Mouse (Mus musculus) Patski (cell line): ENCODE results near the gene Actrt2. TPM values are rescaled to one million over a fixed set of nuclear protein-coding genes. Genes with fewer than 3 reads are reported as not detected.

ENCODE experiments used
- ATAC-seq: fragments of 100-300 bp; one replicate; pipeline ENCODE4 v1.8.0; 2021
- CTCF ChIA-PET: fragments of 350-600 bp; sonication (Branson Sonifier 250); formaldehyde crosslinking; loops from one replicate; lab custom pipeline; 2022; ENCODE audit warnings: inconsistent platforms; lab: Charles Lee
- POLR2A ChIA-PET: fragments of 350-600 bp; sonication (Branson Sonifier 250); formaldehyde crosslinking; loops from one replicate; lab custom pipeline; 2022; ENCODE audit warnings: antibody characterized with exemption, inconsistent platforms; lab: Charles Lee
- DNase-seq: peaks from one replicate; pipeline ENCODE4 v3.0.0-alpha.2; 2011; ENCODE audit warnings: low read depth, low spot score
- H3K27me3 ChIP-seq: fragments of 371-371 bp; one replicate; pipeline ENCODE4 v1.5.1; 2021
- CTCF ChIP-seq: fragments of 100-300 bp; IDR thresholded peaks from one replicate; pipeline ENCODE4 v1.5.1; 2021
- in situ Hi-C: fragments of 300-500 bp; cut with MboI; formaldehyde crosslinking; loops from 3 replicates; pipeline ENCODE4 v1.11.1; 2018; ENCODE audit warnings: low pct_unique_long_range_greater_than_20kb, mixed read lengths
- polyA plus RNA-seq: library from polyadenylated mRNA; unstranded; gene quantifications from one replicate; pipeline ENCODE4 v1.2.3, GENCODE M21; 2021

The Actrt2 gene
- polyA plus RNA-seq, 1 experiment from 2014 or later: not detected

- H3K27me3 ChIP-seq: peaks cover 10% of the 10 kb centered on the region
- in situ Hi-C loops: no loop called here
- ChIA-PET POLR2A (no interaction called here), CTCF (no interaction called here)
- no peak for TF ChIP-seq CTCF
- DNase-seq (no peak), ATAC-seq (no peak)
Observed at GRCm38 (mm10) chr4:154626282-154626681, 41.4 kb downstream of the Actrt2 start.

DNA sequence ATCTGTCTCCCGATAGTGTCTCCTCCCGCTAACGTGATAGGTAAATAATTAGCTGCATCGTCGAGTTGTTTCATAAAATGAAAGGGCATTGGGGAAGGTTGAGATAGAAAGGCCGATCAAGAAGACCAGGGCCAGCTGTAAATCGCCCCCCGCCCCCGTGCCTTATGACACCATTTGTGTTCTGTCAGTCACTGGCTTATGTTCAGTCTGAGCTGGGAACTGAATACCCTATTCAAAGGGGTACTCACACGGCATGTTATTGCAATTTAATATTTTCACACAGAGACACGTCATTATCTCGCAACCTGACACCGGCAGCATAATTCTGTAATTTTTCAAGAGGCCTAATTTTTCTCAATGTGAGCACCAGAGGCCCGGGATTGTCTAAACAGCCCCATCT lies 42.0 kb downstream of the Actrt2 start:
- in situ Hi-C loops: no loop called here
- ATAC-seq (no peak), DNase-seq (no peak)
- ChIA-PET CTCF (no interaction called here), POLR2A (no interaction called here)
- no peak for TF ChIP-seq CTCF
- H3K27me3 ChIP-seq: peaks cover 10% of the 10 kb centered on the region

GRCm38 (mm10) chr4:154623241-154623640 lies 44.4 kb downstream of the Actrt2 start:
- TF ChIP-seq CTCF: no peak
- ATAC-seq: no peak
- ChIA-PET CTCF (no interaction called here), POLR2A (no interaction called here)
- in situ Hi-C loops: no loop called here
- peaks cover 16% of the 10 kb centered on the region for H3K27me3 ChIP-seq
- no peak for DNase-seq

DNA sequence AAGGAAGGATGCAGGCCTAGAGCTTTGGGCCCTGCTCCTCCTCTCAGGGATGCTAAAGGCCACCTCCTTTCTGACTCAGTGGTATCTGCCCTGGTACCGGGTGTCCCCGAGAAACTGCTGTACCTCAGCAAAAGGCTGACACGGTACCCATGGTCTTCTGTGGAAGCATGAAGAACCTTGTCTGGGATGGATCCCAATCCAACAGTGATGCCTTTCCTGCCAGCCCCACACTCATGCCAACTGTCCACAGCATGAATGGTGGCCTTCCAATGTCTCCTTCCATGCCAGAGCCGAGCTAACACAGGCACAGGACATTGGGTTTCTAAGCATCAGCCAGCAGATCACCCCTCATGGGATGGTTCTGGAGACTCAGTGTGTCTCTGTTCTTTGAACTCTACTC lies 45.1 kb downstream of the Actrt2 start:
- in situ Hi-C loops: no loop called here
- no peak for DNase-seq
- ChIA-PET POLR2A (no interaction called here), CTCF (no interaction called here)
- no peak for TF ChIP-seq CTCF
- peaks cover 16% of the 10 kb centered on the region for H3K27me3 ChIP-seq
- ATAC-seq: no peak

Other genes starting within 250 kb of the Actrt2 start
- not detected for gene Prdm16, start 31.0 kb downstream of the Actrt2 start, polyA plus RNA-seq
- not detected for gene Ttc34, start 169.6 kb upstream of the Actrt2 start, polyA plus RNA-seq
- not detected for gene Mmel1, start 201.7 kb upstream of the Actrt2 start, polyA plus RNA-seq
- gene Fam213b, start 231.3 kb upstream of the Actrt2 start, polyA plus RNA-seq: 31.6 TPM